Mouse (Mus musculus) hindbrain, embryonic 12.5 days (tissue): ENCODE measurements around the gene Bcor. TPM values are rescaled to one million over a fixed set of nuclear protein-coding genes. Genes with fewer than 3 reads are reported as not detected.

Experiments
- ATAC-seq: fragments of 200-750 bp; cut with Nextera tagmentation; 2 replicates; pipeline ENCODE4 v1.8.0; 2017; ENCODE audit warnings: moderate TSS enrichment; ENCODE audit not compliant: low FRiP score
- H3K27ac ChIP-seq: fragments of 300-500 bp; sonication (generic); 2 replicates; pipeline ENCODE4 v1.5.1; 2016; ENCODE audit warnings: mild to moderate bottlenecking
- H3K27me3 ChIP-seq: fragments of 300-500 bp; sonication (generic); 2 replicates; pipeline ENCODE4 v1.6.1; 2016; ENCODE audit warnings: mild to moderate bottlenecking
- H3K36me3 ChIP-seq: fragments of 300-500 bp; sonication (generic); 2 replicates; pipeline ENCODE4 v1.6.1; 2016; ENCODE audit warnings: mild to moderate bottlenecking
- H3K4me1 ChIP-seq: fragments of 300-500 bp; sonication (generic); 2 replicates; pipeline ENCODE4 v1.6.1; 2016
- H3K4me2 ChIP-seq: fragments of 300-500 bp; sonication (generic); replicated peaks from 2 replicates; pipeline ENCODE4 v1.6.1; 2016; ENCODE audit warnings: mild to moderate bottlenecking
- H3K4me3 ChIP-seq: fragments of 300-500 bp; sonication (generic); 2 replicates; pipeline ENCODE4 v1.5.1; 2016; ENCODE audit warnings: mild to moderate bottlenecking
- H3K9ac ChIP-seq: fragments of 300-500 bp; sonication (generic); 2 replicates; pipeline ENCODE4 v1.6.1; 2016; ENCODE audit warnings: mild to moderate bottlenecking, moderate library complexity
- H3K9me3 ChIP-seq: fragments of 300-500 bp; sonication (generic); replicated peaks from 2 replicates; pipeline ENCODE4 v1.6.1; 2016; ENCODE audit warnings: mild to moderate bottlenecking
- WGBS: fragments of 180-500 bp; shearing (Covaris S2); methylation state at CpG from one replicate; pipeline ENCODE4 v1.1.7; 2016; 5-methylcytosine and 5-hydroxymethylcytosine counted together
- polyA plus RNA-seq: library from polyadenylated mRNA; unstranded; fragments of >200 nt; fragmentation: Nextera tagmentation; extraction: Ambion mirVana; gene quantifications from 2 replicates; pipeline ENCODE4 v1.2.1, GENCODE M21; 2016

Gene Bcor
- polyA plus RNA-seq, 1 experiment from 2014 or later: 23.7 TPM

DNA sequence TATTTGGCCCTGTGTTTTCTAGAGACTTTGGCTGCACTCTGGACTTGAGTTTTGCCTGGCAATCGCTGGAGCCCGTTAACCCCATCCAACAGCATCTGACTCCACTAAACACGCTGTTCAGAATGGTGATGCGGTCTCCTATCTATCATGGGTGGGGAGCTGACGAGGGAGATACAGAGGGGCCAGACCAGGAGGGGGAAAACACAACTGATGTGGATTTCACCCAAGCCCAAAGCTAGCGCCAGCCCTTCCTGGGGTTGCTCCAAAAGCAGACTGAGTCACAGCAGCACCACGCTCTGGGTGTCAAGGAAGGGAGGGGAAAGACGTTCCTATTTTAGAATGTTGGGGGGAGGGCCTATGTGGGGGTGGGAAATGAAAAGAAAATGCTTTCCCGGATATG lies 94.4 kb downstream of the Bcor start:
- Histone ChIP-seq H3K27me3 (peaks cover 91% of the 10 kb centered on the region), H3K4me3 (no peak overlapping the region), H3K9ac (no peak overlapping the region), H3K27ac (no peak overlapping the region), H3K9me3 (no peaks in the 10 kb centered on the region), H3K4me1 (peaks cover 87% of the 10 kb centered on the region), H3K4me2 (no peak overlapping the region), H3K36me3 (no peaks in the 10 kb centered on the region)
- no peak for ATAC-seq
- 29% methylated on average over 9 of the region's 9 CpGs for WGBS

DNA sequence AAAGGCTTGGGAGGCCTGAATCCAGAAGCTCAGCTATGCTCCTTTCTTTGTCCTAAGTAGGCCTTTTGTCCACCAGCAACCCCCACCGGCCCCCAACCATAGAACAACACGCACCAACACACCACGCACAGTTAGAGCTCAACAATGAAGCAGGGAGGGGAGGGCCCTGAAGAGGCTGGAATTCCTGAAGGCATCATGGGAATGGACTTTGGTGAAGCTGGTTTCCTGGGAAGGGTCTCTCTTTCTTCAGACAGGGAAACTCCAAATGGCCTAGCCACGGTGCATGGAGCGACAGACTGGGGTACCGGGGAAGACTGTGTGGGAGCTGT lies 97.3 kb downstream of the Bcor start:
- WGBS: 17% methylated on average over 6 of the region's 6 CpGs
- ATAC-seq: 0 out of 2 replicates have a peak, but pooled peaks have one; percentile 17
- Histone ChIP-seq H3K9me3 (no peaks in the 10 kb centered on the region), H3K27ac (peak overlapping the region; percentile 74), H3K9ac (peak overlapping the region; percentile 32; the same call in 1 of the 2 replicates), H3K27me3 (peaks cover 67% of the 10 kb centered on the region), H3K4me2 (0 out of 2 replicates have a peak overlapping the region, but pooled peaks have one; percentile 22), H3K4me1 (peaks cover 61% of the 10 kb centered on the region), H3K36me3 (peaks cover 9% of the 10 kb centered on the region), H3K4me3 (no peak overlapping the region)

- WGBS: 15% methylated on average over 24 of the region's 24 CpGs
- Histone ChIP-seq H3K4me3 (no peak overlapping the region), H3K9ac (peak overlapping the region; percentile 32; the same call in 1 of the 2 replicates), H3K4me2 (0 out of 2 replicates have a peak overlapping the region, but pooled peaks have one; percentile 22), H3K27ac (peak overlapping the region; percentile 74), H3K4me1 (peaks cover 56% of the 10 kb centered on the region), H3K36me3 (peaks cover 15% of the 10 kb centered on the region), H3K27me3 (peaks cover 62% of the 10 kb centered on the region), H3K9me3 (no peaks in the 10 kb centered on the region)
- ATAC-seq: 0 out of 2 replicates have a peak, but pooled peaks have one; percentile 18
Observed at GRCm38 (mm10) chrX:12062121-12062931, 97.8 kb downstream of the Bcor start.

- Histone ChIP-seq H3K27me3 (peaks cover 47% of the 10 kb centered on the region), H3K9ac (no peak overlapping the region), H3K9me3 (no peaks in the 10 kb centered on the region), H3K27ac (no peak overlapping the region), H3K4me1 (peaks cover 41% of the 10 kb centered on the region), H3K4me3 (no peak overlapping the region), H3K36me3 (peaks cover 26% of the 10 kb centered on the region), H3K4me2 (no peak overlapping the region)
- 87% methylated on average over 3 of the region's 3 CpGs for WGBS
- no peak for ATAC-seq
Observed at GRCm38 (mm10) chrX:12060848-12061247, 99.3 kb downstream of the Bcor start.

DNA sequence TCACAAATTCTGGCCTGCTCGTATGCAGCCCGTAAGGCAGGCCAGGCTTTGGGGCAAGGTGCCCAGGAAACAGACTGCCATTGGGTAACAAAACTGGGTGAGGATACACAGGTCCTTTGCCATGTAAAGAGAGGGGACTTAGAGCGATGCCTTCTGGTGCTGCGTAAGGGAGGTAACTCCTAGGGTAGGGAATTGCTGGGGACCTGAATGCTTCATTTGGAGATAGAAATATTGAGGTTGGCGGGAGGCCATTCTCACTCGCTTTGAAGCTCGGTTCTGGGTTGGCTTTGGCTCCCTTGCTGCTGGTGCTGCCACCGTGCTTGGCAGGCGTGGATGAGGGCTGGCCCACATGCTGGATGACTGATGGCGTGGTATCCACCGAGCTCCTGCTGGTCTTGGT lies 102.9 kb downstream of the Bcor start:
- Histone ChIP-seq H3K4me1 (peaks cover 18% of the 10 kb centered on the region), H3K9ac (no peak overlapping the region), H3K27me3 (peaks cover 12% of the 10 kb centered on the region), H3K4me2 (no peak overlapping the region), H3K27ac (no peak overlapping the region), H3K36me3 (peaks cover 37% of the 10 kb centered on the region), H3K4me3 (no peak overlapping the region), H3K9me3 (no peaks in the 10 kb centered on the region)
- ATAC-seq: no peak
- WGBS: 93% methylated on average over 11 of the region's 11 CpGs

GRCm38 (mm10) chrX:12053315-12053914 lies 106.7 kb downstream of the Bcor start:
- Histone ChIP-seq H3K4me2 (no peak overlapping the region), H3K36me3 (peaks cover 33% of the 10 kb centered on the region), H3K4me1 (peaks cover 13% of the 10 kb centered on the region; the same call in 1 of the 2 replicates), H3K9me3 (no peaks in the 10 kb centered on the region), H3K9ac (no peak overlapping the region), H3K27me3 (peaks cover 3% of the 10 kb centered on the region; the same call in 1 of the 2 replicates), H3K4me3 (no peak overlapping the region), H3K27ac (no peak overlapping the region)
- WGBS: 80% methylated on average over 9 of the region's 9 CpGs
- ATAC-seq: no peak

- 79% methylated on average over 1 of the region's 1 CpGs for WGBS
- Histone ChIP-seq H3K4me1 (peaks cover 20% of the 10 kb centered on the region), H3K9ac (no peak overlapping the region), H3K36me3 (peaks cover 26% of the 10 kb centered on the region), H3K4me2 (no peak overlapping the region), H3K27ac (no peak overlapping the region), H3K27me3 (peaks cover 8% of the 10 kb centered on the region; the same call in 1 of the 2 replicates), H3K4me3 (no peak overlapping the region), H3K9me3 (no peaks in the 10 kb centered on the region)
- ATAC-seq: no peak
Observed at GRCm38 (mm10) chrX:12052651-12053050, 107.5 kb downstream of the Bcor start.

DNA sequence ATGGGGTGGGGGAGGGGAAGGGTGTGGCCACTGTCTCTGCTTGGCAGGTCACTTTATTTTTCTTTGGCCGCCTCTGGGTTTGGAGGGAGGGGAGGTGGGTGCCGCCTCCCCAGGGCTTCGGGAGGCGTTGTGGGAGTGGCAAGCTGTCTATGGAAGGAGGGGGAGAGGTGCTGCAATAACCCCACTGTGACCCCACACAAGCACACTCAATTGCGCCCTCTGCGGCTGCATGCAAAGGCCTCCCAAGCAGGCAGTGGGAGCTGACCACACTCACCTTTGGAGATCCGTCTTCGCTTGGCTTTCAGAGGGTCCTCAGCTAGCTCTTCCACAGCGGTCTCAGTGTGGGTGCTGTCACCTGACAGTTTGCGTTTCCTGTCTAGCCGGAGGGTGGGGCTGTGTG lies 111.4 kb downstream of the Bcor start:
- Histone ChIP-seq H3K4me1 (peaks cover 25% of the 10 kb centered on the region), H3K9me3 (no peaks in the 10 kb centered on the region), H3K27me3 (peaks cover 18% of the 10 kb centered on the region), H3K4me3 (no peak overlapping the region), H3K9ac (no peak overlapping the region), H3K27ac (no peak overlapping the region), H3K4me2 (no peak overlapping the region), H3K36me3 (peaks cover 21% of the 10 kb centered on the region)
- ATAC-seq: no peak
- WGBS: 51% methylated on average over 11 of the region's 11 CpGs

DNA sequence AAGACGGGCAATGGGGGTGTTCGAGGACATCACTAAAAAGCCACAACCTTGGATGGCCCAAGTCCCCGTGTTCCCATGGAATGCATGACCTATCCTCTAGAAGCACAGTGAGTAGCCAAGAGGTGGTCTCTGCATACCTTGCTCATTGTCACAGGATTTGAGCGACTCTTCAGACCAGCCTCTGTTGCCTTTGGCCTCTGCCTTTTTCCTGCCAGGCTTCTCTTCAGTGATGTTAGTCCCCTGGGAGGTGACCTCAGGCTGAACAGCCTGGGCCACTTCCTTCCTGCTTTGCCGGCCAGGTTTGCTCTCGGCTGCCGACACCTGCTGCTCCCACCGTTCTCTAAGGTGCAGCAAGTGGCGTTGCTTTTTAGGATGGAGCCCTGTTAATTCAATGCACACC lies 112.0 kb downstream of the Bcor start:
- Histone ChIP-seq H3K4me1 (peaks cover 25% of the 10 kb centered on the region), H3K27me3 (peaks cover 18% of the 10 kb centered on the region), H3K9ac (no peak overlapping the region), H3K4me3 (no peak overlapping the region), H3K27ac (no peak overlapping the region), H3K4me2 (no peak overlapping the region), H3K36me3 (peaks cover 20% of the 10 kb centered on the region), H3K9me3 (no peaks in the 10 kb centered on the region)
- 28% methylated on average over 9 of the region's 9 CpGs for WGBS
- no peak for ATAC-seq

DNA sequence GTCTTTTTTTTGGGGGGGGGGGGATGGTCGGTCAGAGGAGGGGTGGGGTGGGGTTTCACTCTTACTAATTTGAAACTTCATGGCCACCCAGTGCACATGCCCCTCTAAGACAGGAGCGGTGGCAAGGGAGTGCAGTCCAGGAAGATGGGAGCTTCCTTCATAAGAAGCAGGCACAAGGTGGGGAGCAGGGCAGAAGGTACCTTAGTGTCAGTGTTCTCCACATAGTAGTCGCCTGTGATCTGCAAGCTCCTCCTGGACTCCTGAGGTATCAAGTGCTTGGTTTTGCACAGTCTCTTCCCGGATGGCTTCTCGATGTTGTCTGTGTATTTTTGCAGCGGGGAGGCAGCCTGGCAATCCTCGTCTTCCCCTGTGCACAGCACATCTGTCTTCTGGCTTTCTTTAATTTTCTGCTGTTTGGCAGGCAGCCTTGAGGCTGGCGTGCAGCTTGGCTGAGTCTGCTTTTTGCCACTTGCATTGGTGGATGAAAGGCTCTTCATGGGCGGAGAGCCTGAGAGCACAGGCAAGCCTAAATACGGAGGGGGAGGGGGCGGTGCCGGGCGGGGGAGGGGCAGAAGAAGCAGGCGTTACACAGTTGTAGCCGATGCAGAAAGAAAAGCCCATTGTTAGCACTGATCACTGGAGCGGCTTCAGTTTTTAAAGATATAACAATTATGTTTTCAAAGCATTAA lies 112.8 kb downstream of the Bcor start:
- peaks cover 21% of the 10 kb centered on the region for H3K4me1 ChIP-seq
- no peaks in the 10 kb centered on the region for H3K9me3 ChIP-seq
- no peak overlapping the region for H3K9ac ChIP-seq
- H3K4me2 ChIP-seq: no peak overlapping the region
- no peak overlapping the region for H3K4me3 ChIP-seq
- ATAC-seq: peak; percentile 73
- peak overlapping the region; percentile 48; the same call in 1 of the 2 replicates for H3K27ac ChIP-seq
- peaks cover 19% of the 10 kb centered on the region for H3K36me3 ChIP-seq
- peaks cover 18% of the 10 kb centered on the region for H3K27me3 ChIP-seq
- 19% methylated on average over 15 of the region's 16 CpGs for WGBS

- WGBS: 42% methylated on average over 13 of the region's 13 CpGs
- no peak overlapping the region for H3K9ac ChIP-seq
- H3K4me1 ChIP-seq: peaks cover 18% of the 10 kb centered on the region
- no peak overlapping the region for H3K4me3 ChIP-seq
- H3K9me3 ChIP-seq: no peaks in the 10 kb centered on the region
- no peak for ATAC-seq
- no peak overlapping the region for H3K27ac ChIP-seq
- peaks cover 18% of the 10 kb centered on the region for H3K36me3 ChIP-seq
- no peak overlapping the region for H3K4me2 ChIP-seq
- peaks cover 18% of the 10 kb centered on the region for H3K27me3 ChIP-seq
Observed at GRCm38 (mm10) chrX:12046676-12047075, 113.5 kb downstream of the Bcor start.

- ATAC-seq: no peak
- Histone ChIP-seq H3K27me3 (peaks cover 15% of the 10 kb centered on the region), H3K4me3 (no peak overlapping the region), H3K4me1 (peaks cover 12% of the 10 kb centered on the region), H3K9me3 (no peaks in the 10 kb centered on the region), H3K9ac (no peak overlapping the region), H3K4me2 (no peak overlapping the region), H3K36me3 (peaks cover 50% of the 10 kb centered on the region), H3K27ac (no peak overlapping the region)
- 76% methylated on average over 14 of the region's 14 CpGs for WGBS
Observed at GRCm38 (mm10) chrX:12043352-12043751, 116.8 kb downstream of the Bcor start.
